Mouse (Mus musculus) hindbrain, embryonic 11.5 days (tissue): ENCODE data around the gene Igsf1. TPM values are rescaled to one million over a fixed set of nuclear protein-coding genes. Genes with fewer than 3 reads are reported as not detected.
A peak's percentile ranks its signal among the peaks of the same experiment; 100 is the strongest.

Experiments used
- ATAC-seq: fragments of 200-750 bp; cut with Nextera tagmentation; 2 replicates; pipeline ENCODE4 v1.8.0; 2017; ENCODE audit warnings: mild to moderate bottlenecking, moderate TSS enrichment, moderate library complexity; ENCODE audit not compliant: low FRiP score
- DNase-seq: peaks from one replicate; pipeline ENCODE4 v3.0.0-alpha.2; 2015; ENCODE audit warnings: low spot score
- H3K27ac ChIP-seq: fragments of 300-500 bp; sonication (generic); 2 replicates; pipeline ENCODE4 v1.5.1; 2014; ENCODE audit warnings: mild to moderate bottlenecking, low read depth, low read length
- H3K27me3 ChIP-seq: fragments of 300-500 bp; sonication (generic); 2 replicates; pipeline ENCODE4 v1.6.1; 2014; ENCODE audit warnings: mild to moderate bottlenecking, low read length, moderate library complexity, mixed read lengths; ENCODE audit not compliant: control insufficient read depth, insufficient read depth
- H3K36me3 ChIP-seq: fragments of 300-500 bp; sonication (generic); 2 replicates; pipeline ENCODE4 v1.6.1; 2014; ENCODE audit warnings: mild to moderate bottlenecking, low read length, moderate library complexity, mixed read lengths; ENCODE audit not compliant: control insufficient read depth, insufficient read depth
- H3K4me1 ChIP-seq: fragments of 300-500 bp; sonication (generic); replicated peaks from 2 replicates; pipeline ENCODE4 v1.6.1; 2014; ENCODE audit warnings: low read length, mixed read lengths; ENCODE audit not compliant: control insufficient read depth, insufficient read depth
- H3K4me2 ChIP-seq: fragments of 300-500 bp; sonication (generic); replicated peaks from 2 replicates; pipeline ENCODE4 v1.6.1; 2014; ENCODE audit warnings: mild to moderate bottlenecking, low read depth, low read length
- H3K4me3 ChIP-seq: fragments of 300-500 bp; sonication (generic); 2 replicates; pipeline ENCODE4 v1.5.1; 2014; ENCODE audit warnings: low read depth, low read length
- H3K9ac ChIP-seq: fragments of 300-500 bp; sonication (generic); 2 replicates; pipeline ENCODE4 v1.6.1; 2014; ENCODE audit warnings: low read depth, low read length
- H3K9me3 ChIP-seq: fragments of 300-500 bp; sonication (generic); 2 replicates; pipeline ENCODE4 v1.6.1; 2016; ENCODE audit warnings: low read length; ENCODE audit not compliant: control insufficient read depth
- WGBS: fragments of 180-500 bp; shearing (Covaris S2); extraction: QIAGEN DNeasy Blood & Tissue Kit; methylation state at CpG from one replicate; pipeline ENCODE4 v1.1.7; 2014; 5-methylcytosine and 5-hydroxymethylcytosine counted together
- polyA plus RNA-seq: library from polyadenylated mRNA; unstranded; fragments of >200 nt; fragmentation: Nextera tagmentation; extraction: Ambion mirVana; gene quantifications from 2 replicates; pipeline ENCODE4 v1.2.1, GENCODE M21; 2014

The Igsf1 gene
- polyA plus RNA-seq, result 2.5 and 4.0 TPM in 2 replicates

DNA sequence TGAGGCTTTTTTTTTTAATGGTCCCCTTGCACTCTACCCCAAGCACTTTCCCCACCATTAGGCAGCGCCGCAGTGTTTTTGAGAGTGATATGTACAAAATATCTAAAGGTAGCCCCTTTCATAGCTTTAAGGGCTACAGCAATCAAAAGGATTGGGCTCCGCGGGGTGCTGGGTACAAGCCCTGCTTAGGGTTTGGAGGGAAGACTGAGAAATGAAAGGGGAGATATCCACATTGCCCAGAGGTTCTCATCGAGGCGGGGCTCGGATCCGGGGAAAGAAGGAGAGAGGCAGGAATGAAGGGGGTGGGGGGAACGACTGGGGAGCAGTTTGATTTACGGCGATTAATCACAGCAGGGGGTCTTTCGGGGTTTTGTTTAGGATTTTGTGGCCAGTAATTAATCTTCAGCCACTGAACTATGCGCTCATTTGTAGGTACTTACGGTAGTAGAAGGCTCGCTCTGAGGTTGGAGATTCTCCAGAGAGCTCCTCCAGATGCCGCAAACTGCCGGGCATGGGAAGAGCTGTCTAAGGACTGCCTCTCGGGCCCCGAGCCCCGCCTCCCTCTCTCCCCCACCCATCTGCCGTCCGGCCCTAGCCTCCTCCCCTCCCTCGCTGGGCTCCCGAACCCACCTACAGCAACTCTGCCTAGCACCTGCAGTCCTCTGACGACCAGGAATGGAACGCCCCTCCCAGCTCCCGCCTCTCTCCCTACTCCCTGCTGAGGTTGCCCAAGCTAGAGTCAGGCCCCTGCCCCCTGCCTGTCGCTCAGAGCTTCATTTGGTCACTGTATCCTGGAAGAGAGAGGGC, at the start of gene Igsf1:
Gene Igsf1 (minus strand): TSS at position 537 of the 807 bp plus-strand sequence.
- peak within 1 kb of the TSS; percentile 30 for H3K4me3 ChIP-seq
- no peaks in the 10 kb centered on the region for H3K9me3 ChIP-seq
- no peak within 1 kb of the TSS for H3K9ac ChIP-seq
- ATAC-seq, result peak; percentile 97
- 14% methylated on average over 21 of the region's 28 CpGs for WGBS
- no peaks in the 10 kb centered on the region for H3K36me3 ChIP-seq
- peak within 1 kb of the TSS; percentile 39 for H3K4me2 ChIP-seq
- no peaks in the 10 kb centered on the region for H3K27me3 ChIP-seq
- DNase-seq, result peak; percentile 57
- no peak within 1 kb of the TSS for H3K27ac ChIP-seq
- no peaks in the 10 kb centered on the region for H3K4me1 ChIP-seq

DNA sequence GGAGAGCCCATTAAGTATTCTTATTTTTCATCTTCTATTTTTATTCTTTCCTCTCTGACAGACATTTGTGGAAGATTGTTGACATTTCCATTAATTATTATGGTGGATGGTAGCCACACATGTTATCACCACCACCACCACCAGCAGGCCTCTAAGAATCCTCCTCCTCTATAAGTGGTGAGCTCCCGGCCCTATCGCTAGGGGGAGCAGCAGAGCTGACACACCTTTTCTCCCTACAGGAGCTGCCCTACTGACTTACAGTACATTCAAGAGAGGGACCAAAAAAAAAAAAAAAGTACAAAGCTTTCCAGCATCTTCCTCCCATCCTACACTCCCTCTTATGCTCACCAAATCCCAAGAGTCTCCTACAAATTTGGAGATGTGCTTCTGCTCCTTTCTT, 26.7 kb downstream of the Igsf1 start:
- Histone ChIP-seq H3K27ac (no peak overlapping the region), H3K36me3 (no peaks in the 10 kb centered on the region), H3K27me3 (no peaks in the 10 kb centered on the region), H3K9ac (no peak overlapping the region), H3K9me3 (no peaks in the 10 kb centered on the region), H3K4me3 (no peak overlapping the region), H3K4me1 (no peaks in the 10 kb centered on the region), H3K4me2 (no peak overlapping the region)
- 37% methylated on average over 2 of the region's 2 CpGs for WGBS
- ATAC-seq (no peak), DNase-seq (no peak)

DNA sequence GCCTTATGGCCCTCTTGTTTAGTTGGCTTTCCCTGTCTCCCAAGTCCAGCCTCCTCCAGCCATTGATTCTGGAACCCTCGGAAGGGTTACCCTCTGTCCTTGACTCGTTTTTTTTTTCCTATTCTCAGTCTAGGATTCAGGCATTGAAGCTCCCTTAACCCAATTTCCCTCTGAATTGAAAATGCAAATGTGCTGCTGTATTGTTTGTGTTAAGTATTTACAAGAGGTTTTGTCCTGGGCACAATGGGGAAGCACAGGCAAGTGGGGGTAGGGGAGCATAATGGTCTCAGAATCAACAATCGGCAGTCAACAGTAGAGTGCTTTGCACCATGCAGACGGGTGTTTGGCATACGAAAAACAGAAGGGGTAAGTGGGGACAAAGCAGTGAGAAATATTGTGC, 52.4 kb downstream of the Igsf1 start:
- Histone ChIP-seq H3K4me1 (no peaks in the 10 kb centered on the region), H3K4me2 (no peak overlapping the region), H3K27me3 (no peaks in the 10 kb centered on the region), H3K27ac (no peak overlapping the region), H3K9ac (no peak overlapping the region), H3K36me3 (no peaks in the 10 kb centered on the region), H3K4me3 (no peak overlapping the region), H3K9me3 (no peaks in the 10 kb centered on the region)
- 42% methylated on average over 5 of the region's 5 CpGs for WGBS
- ATAC-seq (peak; percentile 64), DNase-seq (peak; percentile 1)

DNA sequence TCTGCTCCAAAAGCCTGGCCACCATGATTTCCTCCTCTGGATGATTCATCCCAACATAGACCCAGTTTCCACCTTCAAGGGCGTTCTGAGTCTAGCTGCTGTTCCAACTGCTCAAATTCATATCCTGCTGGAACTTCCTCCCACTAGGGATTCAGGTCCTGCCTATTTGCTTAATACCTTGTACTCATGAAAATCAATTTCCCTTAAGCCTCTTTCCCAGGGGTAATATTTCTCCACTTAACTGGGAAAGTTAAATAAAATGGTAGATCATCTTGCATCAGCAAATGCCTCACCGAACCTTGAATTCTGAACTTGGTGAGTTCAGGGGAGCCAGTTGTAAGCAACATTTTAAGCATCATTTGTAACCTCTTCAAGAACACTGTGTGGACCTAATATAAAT, 62.6 kb downstream of the Igsf1 start, which contains the start of gene Olfr1321:
Gene Olfr1321 (minus strand): TSS at position 101 of the 400 bp plus-strand sequence.
- ATAC-seq (no peak), DNase-seq (no peak)
- Histone ChIP-seq H3K4me2 (no peak within 1 kb of the TSS), H3K4me3 (no peak within 1 kb of the TSS), H3K9ac (no peak within 1 kb of the TSS), H3K27me3 (no peaks in the 10 kb centered on the region), H3K4me1 (no peaks in the 10 kb centered on the region), H3K9me3 (no peaks in the 10 kb centered on the region), H3K27ac (no peak within 1 kb of the TSS), H3K36me3 (no peaks in the 10 kb centered on the region)
- 85% methylated on average over 2 of the region's 2 CpGs for WGBS

Other genes with a start within 250 kb of the Igsf1 start
- not detected in 2 replicates for gene Olfr1320, start 125.4 kb downstream of the Igsf1 start, polyA plus RNA-seq
- not detected in 2 replicates for gene Olfr1321, start 62.7 kb downstream of the Igsf1 start, polyA plus RNA-seq
- gene Olfr1322, start 93.7 kb upstream of the Igsf1 start, polyA plus RNA-seq, result not detected in 2 replicates
- not detected in 2 replicates for gene Olfr1323, start 221.6 kb upstream of the Igsf1 start, polyA plus RNA-seq